Mouse (Mus musculus) kidney, adult 2 months (tissue): Measurements from ENCODE around the gene Gm28043. TPM values are rescaled to one million over a fixed set of nuclear protein-coding genes. Genes with fewer than 3 reads are reported as not detected.
A peak's percentile ranks its signal among the peaks of the same experiment; 100 is the strongest.

Experiments
- DNase-seq: peaks from one replicate; pipeline ENCODE4 v3.0.0; 2021
- H3K27ac ChIP-seq: fragments of 200-500 bp; 2 replicates; pipeline ENCODE4 v1.5.1; 2012; ENCODE audit warnings: low read depth, low read length, control low read depth, inconsistent platforms; ENCODE audit not compliant: insufficient read depth
- H3K27me3 ChIP-seq: fragments of 200-500 bp; replicated peaks from 2 replicates; pipeline ENCODE4 v1.6.1; 2012; ENCODE audit warnings: mild to moderate bottlenecking, moderate library complexity, low read length, inconsistent platforms; ENCODE audit not compliant: control insufficient read depth, insufficient read depth
- H3K36me3 ChIP-seq: fragments of 200-500 bp; 2 replicates; pipeline ENCODE4 v1.6.1; 2012; ENCODE audit warnings: mild to moderate bottlenecking, moderate library complexity, low read length, inconsistent platforms; ENCODE audit not compliant: control insufficient read depth, insufficient read depth
- H3K4me1 ChIP-seq: fragments of 200-500 bp; 2 replicates; pipeline ENCODE4 v1.6.1; 2011; ENCODE audit warnings: low read length; ENCODE audit not compliant: control insufficient read depth, insufficient read depth
- H3K4me3 ChIP-seq: fragments of 200-500 bp; 2 replicates; pipeline ENCODE4 v1.5.1; 2011; ENCODE audit warnings: mild to moderate bottlenecking, low read depth, low read length, control low read depth; ENCODE audit not compliant: insufficient read depth
- CTCF ChIP-seq: fragments of 200-500 bp; conservative IDR thresholded peaks from 2 replicates; pipeline ENCODE4 v1.5.1; 2011; ENCODE audit warnings: low read depth, mild to moderate bottlenecking, control low read depth, low read length, moderate library complexity, mixed read lengths; ENCODE audit not compliant: insufficient read depth, insufficient read length
- POLR2A ChIP-seq: fragments of 200-500 bp; IDR thresholded peaks from one replicate; pipeline ENCODE4 v1.6.1; 2011; ENCODE audit warnings: low read depth, low read length, control low read depth
- WGBS: fragments of 180-500 bp; shearing (Covaris S2); methylation state at CpG from one replicate; pipeline ENCODE4 v1.1.7; 2018; 5-methylcytosine and 5-hydroxymethylcytosine counted together
- polyA plus RNA-seq: library from polyadenylated mRNA; depleted of rRNA; stranded (reverse); fragments of >200 nt; gene quantifications from 2 replicates; pipeline ENCODE4 v1.2.3, GENCODE M21; 2012

Gm28043 gene
- polyA plus RNA-seq, 1 experiment = 0.63 TPM

DNA sequence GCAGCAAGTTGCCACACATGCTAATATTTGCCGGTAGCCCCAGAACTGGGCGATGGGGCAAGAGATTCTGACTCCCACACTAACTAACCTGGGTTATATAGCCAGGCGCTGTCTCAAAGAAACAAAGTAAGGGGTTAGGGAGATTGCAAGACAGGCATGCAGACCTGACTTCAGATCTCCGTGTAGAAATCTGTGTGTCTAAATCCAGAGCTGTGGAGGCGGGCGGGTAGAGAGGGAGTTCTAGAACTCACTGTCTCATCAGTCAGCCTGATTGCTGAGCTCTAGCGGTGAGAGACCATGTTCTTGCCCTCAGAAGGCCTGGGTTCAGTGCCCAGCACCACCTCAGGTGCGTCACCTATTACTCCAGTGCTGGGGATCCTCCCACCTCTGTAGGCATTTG lies 8.8 kb downstream of the Gm28043 start:
- no peaks in the 10 kb centered on the region; the same call in 1 of the 2 replicates for H3K36me3 ChIP-seq
- no peak overlapping the region for H3K4me3 ChIP-seq
- no peaks in the 10 kb centered on the region for H3K27me3 ChIP-seq
- 96% methylated on average over 8 of the region's 8 CpGs for WGBS
- TF ChIP-seq CTCF (no peak), POLR2A (no peak)
- no peak for DNase-seq
- H3K4me1 ChIP-seq = no peaks in the 10 kb centered on the region
- no peak overlapping the region for H3K27ac ChIP-seq

GRCm38 (mm10) chr17:29627285-29627684 lies 12.6 kb downstream of the Gm28043 start:
- DNase-seq = peak; percentile 13
- Histone ChIP-seq H3K27me3 (no peaks in the 10 kb centered on the region), H3K36me3 (no peaks in the 10 kb centered on the region; the same call in 1 of the 2 replicates), H3K4me1 (no peaks in the 10 kb centered on the region), H3K27ac (no peak overlapping the region), H3K4me3 (no peak overlapping the region)
- WGBS = 65% methylated on average over 9 of the region's 9 CpGs
- TF ChIP-seq POLR2A (no peak), CTCF (no peak)

DNA sequence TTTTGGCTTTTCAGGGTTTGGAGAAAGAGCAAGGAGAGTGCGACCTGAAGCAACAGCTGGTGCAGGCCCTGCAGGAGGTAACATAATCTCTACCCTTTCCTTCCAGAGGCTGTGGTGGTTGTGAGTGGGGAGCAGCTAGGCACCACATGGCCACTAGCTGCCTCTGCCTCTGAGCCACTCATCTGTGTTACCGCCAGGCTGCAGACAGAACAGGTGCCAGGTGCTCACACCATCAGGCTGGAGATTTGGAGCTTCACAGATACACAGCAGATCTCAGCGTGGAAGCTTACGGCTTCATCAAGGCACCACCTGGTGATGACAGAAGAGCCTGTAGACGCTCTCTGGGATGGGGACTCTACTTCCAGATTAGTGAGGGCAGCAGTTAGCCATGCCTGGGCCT lies 14.3 kb downstream of the Gm28043 start:
- no peak overlapping the region for H3K27ac ChIP-seq
- WGBS = 90% methylated on average over 5 of the region's 5 CpGs
- no peaks in the 10 kb centered on the region for H3K27me3 ChIP-seq
- no peak for DNase-seq
- H3K4me3 ChIP-seq = no peak overlapping the region
- no peaks in the 10 kb centered on the region for H3K4me1 ChIP-seq
- TF ChIP-seq POLR2A = no peak
- TF ChIP-seq CTCF = no peak
- H3K36me3 ChIP-seq = no peaks in the 10 kb centered on the region; the same call in 1 of the 2 replicates

GRCm38 (mm10) chr17:29629620-29630019 lies 14.9 kb downstream of the Gm28043 start:
- H3K27ac ChIP-seq = no peak overlapping the region
- TF ChIP-seq CTCF (no peak), POLR2A (no peak)
- H3K4me1 ChIP-seq = no peaks in the 10 kb centered on the region
- no peaks in the 10 kb centered on the region for H3K27me3 ChIP-seq
- no peak for DNase-seq
- WGBS = 65% methylated on average over 5 of the region's 5 CpGs
- no peak overlapping the region for H3K4me3 ChIP-seq
- no peaks in the 10 kb centered on the region; the same call in 1 of the 2 replicates for H3K36me3 ChIP-seq

DNA sequence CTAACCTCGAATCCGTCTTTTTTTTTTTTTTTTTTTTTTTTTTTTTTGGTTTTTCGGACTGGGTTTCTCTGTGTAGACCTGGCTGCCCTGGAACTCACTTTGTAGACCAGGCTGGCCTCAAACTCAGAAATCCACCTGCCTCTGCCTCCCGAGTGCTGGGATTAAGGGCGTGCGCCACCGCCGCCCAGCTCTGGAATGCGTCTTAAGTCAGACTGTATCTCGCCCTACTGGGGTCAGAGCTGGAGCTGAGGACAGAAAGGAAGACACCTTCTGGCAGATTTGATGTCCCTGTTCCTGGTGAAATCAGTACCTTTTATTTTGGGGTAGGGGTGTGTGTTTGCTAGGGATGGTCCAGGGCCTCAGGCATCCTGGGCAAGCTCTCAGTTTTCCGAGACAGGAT lies 17.6 kb downstream of the Gm28043 start:
- Histone ChIP-seq H3K27ac (no peak overlapping the region), H3K27me3 (no peaks in the 10 kb centered on the region), H3K4me1 (no peaks in the 10 kb centered on the region), H3K4me3 (no peak overlapping the region), H3K36me3 (no peaks in the 10 kb centered on the region)
- WGBS = 92% methylated on average over 11 of the region's 11 CpGs
- no peak for DNase-seq
- no peak for TF ChIP-seq CTCF
- TF ChIP-seq POLR2A = no peak

DNA sequence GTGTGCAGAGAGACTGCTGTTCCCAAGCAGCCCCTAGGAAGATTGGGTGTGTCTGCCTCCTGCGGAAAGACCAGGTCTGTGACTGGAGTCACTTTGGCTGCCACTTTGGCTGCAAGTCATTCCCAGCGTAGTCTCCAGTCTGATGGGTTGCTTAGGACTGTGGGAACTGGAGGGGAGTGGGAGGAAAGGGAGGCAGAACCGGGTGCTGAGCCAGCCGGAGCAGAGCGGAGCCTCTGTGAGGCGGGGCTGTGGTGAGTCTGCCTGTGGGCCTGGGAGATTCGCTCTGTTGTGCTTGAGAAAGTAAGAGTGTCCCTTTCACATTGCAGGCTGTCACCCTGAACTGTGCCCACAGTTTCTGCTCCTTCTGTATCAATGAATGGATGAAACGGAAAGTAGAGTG lies 20.8 kb downstream of the Gm28043 start:
- no peak overlapping the region for H3K27ac ChIP-seq
- 85% methylated on average over 8 of the region's 8 CpGs for WGBS

DNA sequence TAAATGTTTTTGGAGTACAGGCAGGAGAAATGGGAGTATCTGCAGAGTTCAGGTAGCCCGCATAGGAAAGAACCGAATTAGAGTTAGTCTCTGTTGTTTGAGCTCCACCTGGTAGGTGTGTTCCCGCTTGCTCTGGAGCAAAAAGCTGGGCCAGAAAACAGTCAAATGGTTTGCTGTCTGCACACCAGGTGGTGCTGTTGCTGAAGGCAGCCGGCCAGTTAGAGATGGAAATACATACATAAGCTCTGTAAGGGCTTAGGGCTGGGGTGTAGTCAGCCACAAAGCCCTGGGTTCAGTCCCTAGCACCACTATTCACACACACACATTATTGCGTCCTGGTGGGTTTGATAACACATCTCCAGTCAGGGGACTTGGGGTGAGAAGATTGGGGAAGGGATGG lies 21.4 kb downstream of the Gm28043 start:
- Histone ChIP-seq H3K4me1 (no peaks in the 10 kb centered on the region), H3K27ac (no peak overlapping the region), H3K27me3 (no peaks in the 10 kb centered on the region), H3K4me3 (no peak overlapping the region), H3K36me3 (no peaks in the 10 kb centered on the region)
- DNase-seq = peak; percentile 29
- TF ChIP-seq POLR2A (no peak), CTCF (peak; percentile 59)
- WGBS = 73% methylated on average over 5 of the region's 5 CpGs

More for the DNA sequence above, 20.8 kb downstream of the Gm28043 start:
- no peak for DNase-seq
- Histone ChIP-seq H3K27me3 (no peaks in the 10 kb centered on the region), H3K36me3 (no peaks in the 10 kb centered on the region), H3K4me1 (no peaks in the 10 kb centered on the region), H3K4me3 (no peak overlapping the region)
- TF ChIP-seq CTCF (no peak), POLR2A (no peak)
